Mouse (Mus musculus) spleen, adult 2 months (tissue): Measurements from ENCODE around the gene Mrpl45.

Source experiments
- CTCF ChIP-seq: fragments of 200-500 bp; IDR thresholded peaks from 2 replicates; pipeline ENCODE4 v1.5.1; 2011; ENCODE audit warnings: mild to moderate bottlenecking, inconsistent platforms; ENCODE audit not compliant: insufficient read depth, insufficient read length, insufficient replicate concordance; ENCODE audit errors: extremely low read depth
- POLR2A ChIP-seq: fragments of 200-500 bp; IDR thresholded peaks from 2 replicates; pipeline ENCODE4 v1.6.1; 2011; ENCODE audit warnings: low read depth, low read length, inconsistent platforms

GRCm38 (mm10) chr11:97336238-97336637, 20.7 kb downstream of the Mrpl45 start:
- TF ChIP-seq POLR2A: no peak
- no peak for TF ChIP-seq CTCF
